Mouse (Mus musculus) brain, embryonic 14.5 days (tissue): ENCODE results near the gene Prpf31.
A peak's percentile ranks its signal among the peaks of the same experiment; 100 is the strongest.

ENCODE experiments used
- CTCF ChIP-seq: fragments of 200-500 bp; IDR thresholded peaks from 2 replicates; pipeline ENCODE4 v1.5.1; 2012; ENCODE audit warnings: inconsistent platforms, mild to moderate bottlenecking, moderate library complexity, borderline replicate concordance; ENCODE audit not compliant: insufficient read depth, insufficient read length; ENCODE audit errors: extremely low read depth
- POLR2A ChIP-seq: fragments of 200-500 bp; IDR thresholded peaks from 2 replicates; pipeline ENCODE4 v1.6.1; 2012; ENCODE audit warnings: mild to moderate bottlenecking, inconsistent platforms, borderline replicate concordance; ENCODE audit not compliant: poor library complexity, insufficient read depth, insufficient read length, severe bottlenecking; ENCODE audit errors: extremely low read depth

- TF ChIP-seq CTCF (peak; percentile 51; the same call in 1 of the 2 replicates), POLR2A (no peak)
Observed at GRCm38 (mm10) chr7:3616389-3617241, 13.2 kb upstream of the Prpf31 start.
